Mouse (Mus musculus): ENCODE measurements around the gene Arhgap31. TPM values are rescaled to one million over a fixed set of nuclear protein-coding genes. Genes with fewer than 3 reads are reported as not detected.

The Arhgap31 gene
- polyA plus RNA-seq, 1 experiment, result 0.58 TPM

GRCm38 (mm10) chr16:38568192-38568591 is 144.9 kb downstream of the Arhgap31 start:
- Histone ChIP-seq H3K27me3 (replicated peaks) (no peaks in the 10 kb centered on the region), H3K36me3 (replicated peaks; ENCODE audit: low read length) (peaks cover 82% of the 10 kb centered on the region), H3K4me1 (peaks cover 24% of the 10 kb centered on the region), H3K4me3 (replicated peaks) (no peak overlapping the region), H3K9me3 (no peaks in the 10 kb centered on the region)
- no peak for TF ChIP-seq GATA1 (IDR thresholded peaks at IDR 0.05; ENCODE audit: borderline replicate concordance, low read length)
- no peak for TF ChIP-seq FLI1 (IDR thresholded peaks at IDR 0.05; ENCODE audit: low read length)

GRCm38 (mm10) chr16:38563516-38563915 is 149.6 kb downstream of the Arhgap31 start:
- H3K4me1 ChIP-seq, result peaks cover 34% of the 10 kb centered on the region
- H3K36me3 ChIP-seq (replicated peaks; ENCODE audit: low read length), result peaks cover 41% of the 10 kb centered on the region
- H3K9me3 ChIP-seq, result no peaks in the 10 kb centered on the region
- TF ChIP-seq GATA1 (IDR thresholded peaks at IDR 0.05; ENCODE audit: borderline replicate concordance, low read length), result no peak
- no peak for TF ChIP-seq FLI1 (IDR thresholded peaks at IDR 0.05; ENCODE audit: low read length)
- peak overlapping the region; percentile 97 for H3K4me3 ChIP-seq (replicated peaks)
- H3K27me3 ChIP-seq (replicated peaks), result peaks cover 11% of the 10 kb centered on the region

DNA sequence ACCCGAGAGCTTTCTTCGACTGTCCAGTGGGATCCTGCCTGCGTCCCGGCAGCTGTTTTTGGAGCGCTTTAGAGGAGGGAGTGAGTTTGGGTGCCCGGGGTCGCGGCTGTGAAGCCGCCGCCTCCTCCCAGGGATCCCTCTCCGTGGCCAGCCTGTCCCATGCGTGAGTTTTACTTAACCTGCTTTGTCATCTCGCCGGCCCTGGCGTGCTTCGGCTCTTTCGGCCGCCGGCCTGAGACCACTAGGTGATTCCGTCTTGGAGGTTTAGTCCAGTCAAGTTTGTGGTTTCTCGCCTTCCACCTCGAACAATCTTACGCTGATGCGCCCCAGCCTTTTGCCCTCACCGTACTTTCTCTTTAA is 150.1 kb downstream of the Arhgap31 start:
- Histone ChIP-seq H3K4me3 (replicated peaks) (peak overlapping the region; percentile 97), H3K36me3 (replicated peaks; ENCODE audit: low read length) (peaks cover 36% of the 10 kb centered on the region), H3K9me3 (no peaks in the 10 kb centered on the region), H3K27me3 (replicated peaks) (peaks cover 13% of the 10 kb centered on the region), H3K4me1 (peaks cover 34% of the 10 kb centered on the region)
- TF ChIP-seq FLI1 (IDR thresholded peaks at IDR 0.05; ENCODE audit: low read length) (no peak), GATA1 (IDR thresholded peaks at IDR 0.05; ENCODE audit: borderline replicate concordance, low read length) (no peak)

- H3K4me3 ChIP-seq (replicated peaks), result peak overlapping the region; percentile 97
- H3K36me3 ChIP-seq (replicated peaks; ENCODE audit: low read length), result peaks cover 30% of the 10 kb centered on the region
- TF ChIP-seq GATA1 (IDR thresholded peaks at IDR 0.05; ENCODE audit: borderline replicate concordance, low read length), result no peak
- peak; percentile 69; the same call in 1 of the 2 replicates for TF ChIP-seq FLI1 (IDR thresholded peaks at IDR 0.05; ENCODE audit: low read length)
These were observed 150.7 kb downstream of the Arhgap31 start for GRCm38 (mm10) chr16:38562131-38562967.

GRCm38 (mm10) chr16:38558221-38558748 is 154.8 kb downstream of the Arhgap31 start, which contains the start of gene Tmem39a:
Gene Tmem39a, plus strand, starts transcription at chr16:38558698.
- TF ChIP-seq GATA1 (IDR thresholded peaks at IDR 0.05; ENCODE audit: borderline replicate concordance, low read length) (no peak), FLI1 (IDR thresholded peaks at IDR 0.05; ENCODE audit: low read length) (no peak)
- Histone ChIP-seq H3K27me3 (replicated peaks) (peaks cover 31% of the 10 kb centered on the region), H3K36me3 (replicated peaks; ENCODE audit: low read length) (no peaks in the 10 kb centered on the region), H3K9me3 (peaks cover 2% of the 10 kb centered on the region; the same call in 1 of the 2 replicates), H3K4me1 (peaks cover 13% of the 10 kb centered on the region), H3K4me3 (replicated peaks) (no peak within 1 kb of the TSS)

More at GRCm38 (mm10) chr16:38562131-38562967, 150.7 kb downstream of the Arhgap31 start:
- peaks cover 15% of the 10 kb centered on the region for H3K27me3 ChIP-seq (replicated peaks)
- no peaks in the 10 kb centered on the region for H3K9me3 ChIP-seq
- peaks cover 34% of the 10 kb centered on the region for H3K4me1 ChIP-seq

DNA sequence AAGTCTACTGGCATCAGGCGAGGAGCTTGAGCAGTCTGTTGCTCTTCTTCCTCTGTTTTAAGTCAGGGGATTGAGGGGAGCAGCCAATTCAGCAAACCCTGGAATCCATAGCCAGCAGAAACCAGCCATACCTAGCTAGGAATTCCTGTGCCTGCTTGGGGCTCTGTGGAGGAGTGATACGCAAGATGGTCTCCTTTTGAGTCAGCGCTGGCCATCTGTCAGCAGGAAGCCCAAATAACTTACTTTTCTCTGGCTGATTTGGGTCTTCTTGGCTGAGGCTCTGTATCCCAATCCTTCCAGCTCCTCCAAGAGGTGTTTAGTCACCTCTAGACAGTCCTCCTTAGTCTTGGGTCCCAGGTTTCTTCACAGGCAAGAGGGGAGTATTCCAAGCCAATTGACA is 157.1 kb downstream of the Arhgap31 start:
- Histone ChIP-seq H3K27me3 (replicated peaks) (peaks cover 37% of the 10 kb centered on the region), H3K4me3 (replicated peaks) (no peak overlapping the region)
- no peak for TF ChIP-seq FLI1 (IDR thresholded peaks at IDR 0.05; ENCODE audit: low read length)
- no peak for TF ChIP-seq GATA1 (IDR thresholded peaks at IDR 0.05; ENCODE audit: borderline replicate concordance, low read length)

GRCm38 (mm10) chr16:38549479-38550396 is 163.3 kb downstream of the Arhgap31 start, which contains the start of gene Poglut1:
Gene Poglut1, minus strand, starts transcription at chr16:38550258.
- peak within 1 kb of the TSS; percentile 96 for H3K4me3 ChIP-seq (replicated peaks)
- H3K36me3 ChIP-seq (replicated peaks; ENCODE audit: low read length), result peaks cover 38% of the 10 kb centered on the region
- peaks cover 10% of the 10 kb centered on the region for H3K27me3 ChIP-seq (replicated peaks)
- TF ChIP-seq GATA1 (IDR thresholded peaks at IDR 0.05; ENCODE audit: borderline replicate concordance, low read length), result no peak
- TF ChIP-seq FLI1 (IDR thresholded peaks at IDR 0.05; ENCODE audit: low read length), result no peak
- H3K9me3 ChIP-seq, result peaks cover 4% of the 10 kb centered on the region; the same call in 1 of the 2 replicates
- peaks cover 60% of the 10 kb centered on the region for H3K4me1 ChIP-seq

More for the DNA sequence above, 157.1 kb downstream of the Arhgap31 start:
- Histone ChIP-seq H3K36me3 (replicated peaks; ENCODE audit: low read length) (no peaks in the 10 kb centered on the region), H3K9me3 (peaks cover 4% of the 10 kb centered on the region; the same call in 1 of the 2 replicates), H3K4me1 (peaks cover 14% of the 10 kb centered on the region)

Other genes starting within 250 kb of the Arhgap31 start
- gene Timmdc1, start 190.6 kb downstream of the Arhgap31 start, polyA plus RNA-seq (2012; ENCODE audit: insufficient read depth, low replicate concordance), result 26.4 and 39.4 TPM in 2 replicates
- gene Poglut1, start 163.0 kb downstream of the Arhgap31 start, polyA plus RNA-seq (2012; ENCODE audit: insufficient read depth, low replicate concordance), result 2.2 and 3.7 TPM in 2 replicates
- 6.5 and 10.3 TPM in 2 replicates for gene Tmem39a, start 154.6 kb downstream of the Arhgap31 start, polyA plus RNA-seq (2012; ENCODE audit: insufficient read depth, low replicate concordance)
- gene B4galt4, start 29.0 kb upstream of the Arhgap31 start, polyA plus RNA-seq (2012; ENCODE audit: insufficient read depth, low replicate concordance), result not detected in 2 replicates
- not detected in 2 replicates for gene Upk1b, start 87.1 kb upstream of the Arhgap31 start, polyA plus RNA-seq (2012; ENCODE audit: insufficient read depth, low replicate concordance)
- gene 4930435E12Rik, start 115.5 kb upstream of the Arhgap31 start, polyA plus RNA-seq (2012; ENCODE audit: insufficient read depth, low replicate concordance), result not detected in 2 replicates
- gene Igsf11, start 179.4 kb upstream of the Arhgap31 start, polyA plus RNA-seq (2012; ENCODE audit: insufficient read depth, low replicate concordance), result not detected in 2 replicates

Data from megakaryocyte, embryonic 14.5 days (primary cell).